Mouse (Mus musculus) kidney, postnatal 10 days (tissue): Measurements from ENCODE around the gene Nmnat2.

Experiments
- DNase-seq: peaks from one replicate; pipeline ENCODE4 v3.0.0; 2021; ENCODE audit warnings: mixed read lengths

Gene Nmnat2

GRCm38 (mm10) chr1:152986981-152987380 is 32.2 kb downstream of the Nmnat2 start:
- DNase-seq = no peak

GRCm38 (mm10) chr1:152990067-152990466 is 35.3 kb downstream of the Nmnat2 start:
- DNase-seq = no peak

- no peak for DNase-seq
Observed at GRCm38 (mm10) chr1:152992271-152993134, 37.7 kb downstream of the Nmnat2 start.

GRCm38 (mm10) chr1:152993803-152994202 is 39.0 kb downstream of the Nmnat2 start:
- DNase-seq = no peak

GRCm38 (mm10) chr1:152999983-153000382 is 45.2 kb downstream of the Nmnat2 start:
- DNase-seq = no peak

GRCm38 (mm10) chr1:153000486-153001228 is 45.9 kb downstream of the Nmnat2 start:
- no peak for DNase-seq

- no peak for DNase-seq
Observed at GRCm38 (mm10) chr1:153002295-153003050, 47.7 kb downstream of the Nmnat2 start.

GRCm38 (mm10) chr1:153004472-153004871 is 49.7 kb downstream of the Nmnat2 start:
- no peak for DNase-seq

GRCm38 (mm10) chr1:153006054-153006453 is 51.3 kb downstream of the Nmnat2 start:
- no peak for DNase-seq

- no peak for DNase-seq
Observed at GRCm38 (mm10) chr1:153006761-153007160, 52.0 kb downstream of the Nmnat2 start.

GRCm38 (mm10) chr1:153007292-153007691 is 52.5 kb downstream of the Nmnat2 start:
- DNase-seq = no peak

GRCm38 (mm10) chr1:153007824-153008223 is 53.0 kb downstream of the Nmnat2 start:
- DNase-seq = no peak

GRCm38 (mm10) chr1:153009338-153009737 is 54.5 kb downstream of the Nmnat2 start:
- DNase-seq = no peak

- DNase-seq = no peak
Observed at GRCm38 (mm10) chr1:153010353-153011351, 55.9 kb downstream of the Nmnat2 start.

- DNase-seq = no peak
Observed at GRCm38 (mm10) chr1:153011544-153011943, 56.8 kb downstream of the Nmnat2 start.

GRCm38 (mm10) chr1:153013541-153014288 is 58.9 kb downstream of the Nmnat2 start:
- DNase-seq = no peak

GRCm38 (mm10) chr1:153014431-153015186 is 59.8 kb downstream of the Nmnat2 start:
- peak; percentile 60 for DNase-seq

GRCm38 (mm10) chr1:153016465-153017163 is 61.8 kb downstream of the Nmnat2 start:
- peak; percentile 28 for DNase-seq

- DNase-seq = no peak
Observed at GRCm38 (mm10) chr1:153019128-153019527, 64.3 kb downstream of the Nmnat2 start.

- no peak for DNase-seq
Observed at GRCm38 (mm10) chr1:153019623-153020022, 64.8 kb downstream of the Nmnat2 start.
